ENCODE assay signal across 15 mouse cellular contexts in genomic region chr7:80085970-80086715, GRCm38 (mm10). TPM values are rescaled to one million over a fixed set of nuclear protein-coding genes. Genes with fewer than 3 reads are reported as not detected.
A peak's percentile ranks its signal among the peaks of the same experiment; 100 is the strongest.
DNase-seq lines count a peak whose midpoint lies in the region; ATAC-seq and TF ChIP-seq lines count a peak whose summit lies in the region.
"Had no signal": no experiment of that assay in that cellular context is flagged by ENCODE, and none has a peak within 500 bp of the region (broad histone marks: within the 10 kb centered on the region; RNA-seq: fewer than 3 reads in every experiment).

No protein-coding gene starts in this region.

- TF ChIP-seq POLR2A in heart, adult 2 months (IDR thresholded peaks at IDR 0.05; ENCODE audit: insufficient read depth, low read depth, low read length): no peak
- no peak for TF ChIP-seq POLR2A in CH12.LX (IDR thresholded peaks at IDR 0.05; ENCODE audit: low read depth, low read length)

- TF ChIP-seq EP300 in heart, adult 2 months (IDR thresholded peaks at IDR 0.05; ENCODE audit: insufficient read depth, low read depth, low read length): 0 out of 2 replicates have a peak, but pooled peaks have one; percentile 29
- TF ChIP-seq EP300 in CH12.LX (IDR thresholded peaks at IDR 0.05; ENCODE audit: low read length): no peak

- in situ Hi-C loops in CH12.LX (cut with MboI; ENCODE audit: low pct_ligation_motif_present, low pct_unique_long_range_greater_than_20kb, low sequenced_read_pairs): no loop called here

- peaks cover 34% of the 10 kb centered on the region for H3K9me3 ChIP-seq in CH12.LX (replicated peaks; ENCODE audit: low read length)
- H3K9me3 ChIP-seq in midbrain, embryonic 16.5 days (replicated peaks; ENCODE audit: control insufficient read depth, low read length, poor library complexity, severe bottlenecking): no peaks in the 10 kb centered on the region
- H3K9me3 ChIP-seq: megakaryocyte, embryonic 14.5 days; neural tube, embryonic 12.5 days had no signal

- no peaks in the 10 kb centered on the region for H3K27me3 ChIP-seq in heart, adult 2 months (ENCODE audit: control insufficient read depth, insufficient read depth, low read length)
- no peaks in the 10 kb centered on the region for H3K27me3 ChIP-seq in CH12.LX (replicated peaks)
- no peaks in the 10 kb centered on the region for H3K27me3 ChIP-seq in midbrain, embryonic 16.5 days (ENCODE audit: control insufficient read depth, insufficient read depth, low read depth, low read length)
- H3K27me3 ChIP-seq: megakaryocyte, embryonic 14.5 days; neural tube, embryonic 12.5 days had no signal

- H3K27ac ChIP-seq in heart, adult 2 months: no peak overlapping the region
- H3K27ac ChIP-seq in CH12.LX (ENCODE audit: insufficient read depth, low read depth): no peak overlapping the region
- no peak overlapping the region for H3K27ac ChIP-seq in midbrain, embryonic 16.5 days (ENCODE audit: low read length)
- H3K27ac ChIP-seq: neural tube, embryonic 12.5 days had no signal

- 72% methylated on average over 33 of the region's 33 CpGs for WGBS in heart, adult 2 months
- 85% methylated on average over 33 of the region's 33 CpGs for WGBS in midbrain, embryonic 16.5 days

- TF ChIP-seq RAD21 in CH12.LX (IDR thresholded peaks at IDR 0.05; ENCODE audit: low read depth, low read length): no peak

- H3K4me1 ChIP-seq in heart, adult 2 months (ENCODE audit: control insufficient read depth, insufficient read depth, low read length): no peaks in the 10 kb centered on the region; the same call in 1 of the 2 replicates
- peaks cover 12 to 49% of the 10 kb centered on the region in 2 experiments for H3K4me1 ChIP-seq in CH12.LX (ENCODE audit: control insufficient read depth in 1 of 2, insufficient read depth in 2 of 2)
- no peaks in the 10 kb centered on the region for H3K4me1 ChIP-seq in midbrain, embryonic 16.5 days (ENCODE audit: control insufficient read depth, insufficient read depth, low read length)
- H3K4me1 ChIP-seq: neural tube, embryonic 12.5 days had no signal

- H3K9ac ChIP-seq in heart, adult 2 months (ENCODE audit: low read depth, low read length): no peak overlapping the region
- no peak overlapping the region for H3K9ac ChIP-seq in CH12.LX (ENCODE audit: insufficient read depth, low read depth)
- no peak overlapping the region for H3K9ac ChIP-seq in midbrain, embryonic 16.5 days (ENCODE audit: low read depth, low read length)
- H3K9ac ChIP-seq: neural tube, embryonic 12.5 days had no signal

- TF ChIP-seq CTCF in heart, adult 2 months (IDR thresholded peaks at IDR 0.05): no peak
- no peak for TF ChIP-seq CTCF in CH12.LX (conservative IDR thresholded peaks at IDR 0.05 in 1 of 2, IDR thresholded peaks at IDR 0.05 in 1 of 2; ENCODE audit: low read depth in 2 of 2, low read length in 2 of 2)

- no peak overlapping the region for H3K4me2 ChIP-seq in CH12.LX (ENCODE audit: insufficient read depth, low read depth, poor library complexity, severe bottlenecking)
- no peak overlapping the region for H3K4me2 ChIP-seq in midbrain, embryonic 16.5 days (ENCODE audit: low read length)
- H3K4me2 ChIP-seq: neural tube, embryonic 12.5 days had no signal

- intact Hi-C loops in heart, adult 2 months (cut with DNase I): loop anchor here (2.0 kb wide), 1 partner anchor 61 kb away; the partner anchor contains the start of gene Zfp710
- intact Hi-C loops in heart, postnatal 14 days (cut with DNase I): no loop called here
- intact Hi-C loops in left cerebral cortex, postnatal 36 days (cut with DNase I): loop anchor here (2.0 kb wide), 1 partner anchor 61 kb away; the partner anchor contains the start of gene Zfp710

- DNase-seq in heart, adult 2 months: no peak
- DNase-seq in heart, postnatal 14 days: no peak
- peak; percentile 82 for DNase-seq in CH12.LX (ENCODE audit: extremely low read depth)
- peak; percentile 71 for DNase-seq in kidney, adult 11 months
- peak; percentile 75 to 84 for DNase-seq in lung, adult 18-20 months
- DNase-seq in left cerebral cortex, postnatal 36 days (ENCODE audit: low spot score in 2 of 2): no peak
- no peak for DNase-seq in ovary, postnatal 10 days (ENCODE audit: low spot score)
- DNase-seq: cerebellum, adult 8-10 months; gastrocnemius, postnatal 10 days; right cerebral cortex, postnatal 25 days had no signal

- no peaks in the 10 kb centered on the region for H3K79me2 ChIP-seq in heart, adult 2 months (replicated peaks; ENCODE audit: control insufficient read depth, insufficient read depth, low read length)
- H3K79me2 ChIP-seq in CH12.LX (replicated peaks; ENCODE audit: control insufficient read depth, extremely low read depth, insufficient read depth, poor library complexity, severe bottlenecking): no peaks in the 10 kb centered on the region

- no peak overlapping the region for H3K4me3 ChIP-seq in heart, adult 2 months
- H3K4me3 ChIP-seq in CH12.LX (replicated peaks in 1 of 3; ENCODE audit: low read depth in 2 of 3, low read length in 2 of 3, poor library complexity in 1 of 3): no peak overlapping the region
- H3K4me3 ChIP-seq in midbrain, embryonic 16.5 days (ENCODE audit: low read depth, low read length): no peak overlapping the region
- H3K4me3 ChIP-seq: erythroblast, embryonic 14.5 days; megakaryocyte, embryonic 14.5 days; neural tube, embryonic 12.5 days had no signal

- dilution Hi-C loops in CH12.LX (cut with MboI; ENCODE audit: extremely low pct_ligation_motif_present, extremely low pct_unique_long_range_greater_than_20kb, low sequenced_read_pairs): no loop called here

- no peak for ATAC-seq in midbrain, embryonic 16.5 days
- ATAC-seq: inflammation-experienced regulatory T-cells, adult 6 months had no signal

- H3K36me3 ChIP-seq in heart, adult 2 months (ENCODE audit: control insufficient read depth, insufficient read depth, low read length): no peaks in the 10 kb centered on the region
- H3K36me3 ChIP-seq in CH12.LX (replicated peaks in 1 of 2; ENCODE audit: control insufficient read depth in 1 of 2, insufficient read depth in 1 of 2, low read length in 1 of 2): peaks cover 69 to 93% of the 10 kb centered on the region in 2 experiments
- peaks cover 25% of the 10 kb centered on the region for H3K36me3 ChIP-seq in midbrain, embryonic 16.5 days (ENCODE audit: control insufficient read depth, insufficient read depth, low read length)

TF ChIP-seq in CH12.LX, 34 proteins besides CTCF, POLR2A, EP300 and RAD21:
- TF ChIP-seq ZKSCAN1 (IDR thresholded peaks at IDR 0.05; ENCODE audit: borderline replicate concordance, low read depth, low read length): no peak
- peak; percentile 40; the same call in 1 of the 2 replicates for TF ChIP-seq TCF12 (IDR thresholded peaks at IDR 0.05; ENCODE audit: low read depth, low read length)

RNA-seq across cellular contexts. Expression of gene Idh2, which starts 29.0 kb away (rescaled TPM):
- total RNA-seq in heart, adult 2 months (2021): 1,000 to 10,000 TPM; 1,877 to 2,293 TPM
- polyA plus RNA-seq in heart, adult 2 months (2012; rRNA removed): 1,651 and 1,954 TPM in 2 replicates
- 1,000 to 10,000 TPM; 1,322 to 1,446 TPM for total RNA-seq in heart, postnatal 14 days (2021)
- total RNA-seq in CH12.LX (2012; rRNA removed) (71.1 and 96.4 TPM in 2 replicates), CH12.LX (2014; rRNA removed) (20.8 and 21.5 TPM in 2 replicates)
- polyA plus RNA-seq in CH12.LX (2012; ENCODE audit: insufficient read length, low read depth): 13.6 and 21.1 TPM in 2 replicates
- 10 to 100 TPM; 52.2 to 55.6 TPM for total RNA-seq in left cerebral cortex, postnatal 36 days (2021)
- polyA plus RNA-seq in midbrain, embryonic 16.5 days (2015; fragmentation: Nextera tagmentation; extraction: Ambion mirVana): 210 and 224 TPM in 2 replicates

Comparison
In these comparisons a context has a peak if more than half of its experiments do, and no peak if none do; other contexts are left out.
1. DNase-seq: peak in CH12.LX (single experiment), kidney, adult 11 months (single experiment) and lung, adult 18-20 months (2 of 2); none in heart, adult 2 months (0 of 2), heart, postnatal 14 days (0 of 2), left cerebral cortex, postnatal 36 days (0 of 2) and ovary, postnatal 10 days (single experiment).
2. RNA of gene Idh2, which starts 29.0 kb away (total RNA-seq): 1,877 to 2,293 TPM in heart, adult 2 months and 1,322 to 1,446 TPM in heart, postnatal 14 days; 20.8 to 96.4 TPM in CH12.LX and 52.2 to 55.6 TPM in left cerebral cortex, postnatal 36 days; every median in the first group is over 10 times any median in the second.